Mouse (Mus musculus): ENCODE results near the gene Ttc28. TPM values are rescaled to one million over a fixed set of nuclear protein-coding genes. Genes with fewer than 3 reads are reported as not detected.

Gene Ttc28
- total RNA-seq, 2 experiments from 2014 or later: 17.9 to 18.4 TPM

DNA sequence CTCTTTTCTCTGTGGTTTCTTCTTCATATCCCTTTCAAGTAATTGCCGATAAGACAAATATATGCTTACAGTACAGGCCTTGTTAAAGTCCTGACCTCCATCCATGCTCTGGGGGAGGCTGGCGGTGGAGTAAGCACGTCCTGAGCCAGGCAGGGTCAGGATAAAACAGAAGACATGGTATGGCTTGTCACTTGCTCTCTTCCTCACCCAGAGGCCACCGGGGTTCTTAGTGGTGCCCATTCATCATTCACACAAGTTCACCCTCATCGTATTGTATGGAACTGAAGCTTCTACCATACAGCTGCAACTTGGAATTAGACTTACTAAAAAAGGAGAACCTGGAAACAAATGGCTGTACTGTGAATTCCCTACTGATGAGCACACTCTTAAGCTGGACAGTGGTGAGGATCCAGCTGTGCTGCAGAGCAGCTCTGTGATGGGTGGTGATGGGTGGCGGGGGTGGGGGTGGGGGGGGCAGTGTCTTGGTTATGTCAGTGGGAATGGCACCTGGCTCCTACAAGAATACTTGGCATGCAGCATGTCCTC, 104.6 kb downstream of the Ttc28 start:
- no peak for DNase-seq
- intact Hi-C loops (cut with DNase I; ENCODE audit: low total_unique reads): no loop called here

DNA sequence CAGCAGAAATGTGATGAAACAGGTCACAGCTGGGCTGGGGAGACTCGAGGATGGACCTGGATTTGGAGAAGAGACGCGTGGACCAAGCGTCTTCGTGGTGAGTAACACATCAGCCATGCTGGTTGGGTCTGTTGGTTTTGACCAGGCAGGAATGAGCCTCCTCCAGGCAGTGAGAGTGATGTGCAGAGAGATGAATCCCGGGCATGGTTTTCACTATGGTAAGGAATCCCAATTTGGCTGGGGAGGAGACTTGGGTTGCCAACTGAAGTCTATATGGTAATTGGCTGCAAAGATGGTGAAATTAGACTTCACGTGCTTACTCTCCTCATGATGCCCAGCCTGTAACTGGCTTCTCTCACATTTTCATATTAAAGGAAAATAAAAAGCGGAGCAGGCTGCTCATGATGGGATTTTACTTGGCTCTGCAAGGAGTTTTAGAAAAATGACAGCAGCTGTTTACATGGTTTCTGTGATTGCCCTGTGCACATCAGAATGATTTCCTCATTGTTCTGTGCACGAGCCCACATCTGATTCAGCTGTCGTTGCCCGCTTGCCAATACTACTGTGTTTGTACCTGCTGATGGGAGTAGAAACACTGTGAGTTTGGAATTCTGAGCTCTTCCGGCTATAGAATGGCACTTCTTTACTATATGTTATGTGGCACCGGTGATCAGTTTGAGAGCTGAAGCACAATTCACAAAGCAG, 117.4 kb downstream of the Ttc28 start:
- no peak for DNase-seq
- intact Hi-C loops (cut with DNase I; ENCODE audit: low total_unique reads): no loop called here

DNA sequence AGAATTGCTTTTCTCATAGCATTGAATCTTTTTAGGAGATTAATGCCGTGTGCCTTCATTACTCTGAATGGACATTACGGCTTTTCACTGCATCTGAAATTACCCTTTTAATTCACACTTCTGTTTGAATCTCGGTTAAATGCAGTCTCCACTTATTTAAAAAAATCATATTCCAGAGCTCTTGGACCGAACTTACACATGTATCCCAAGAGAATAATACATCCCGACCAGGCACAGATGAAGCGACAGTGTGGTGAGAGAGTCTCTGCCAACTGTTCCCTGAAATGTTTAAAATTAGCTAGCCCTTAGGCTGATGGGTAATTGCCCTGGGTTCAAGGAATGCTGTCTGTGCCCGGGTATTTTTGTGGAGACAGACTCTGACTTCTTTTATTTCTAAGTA, 118.1 kb downstream of the Ttc28 start:
- DNase-seq: no peak
- intact Hi-C loops (cut with DNase I; ENCODE audit: low total_unique reads): no loop called here

DNA sequence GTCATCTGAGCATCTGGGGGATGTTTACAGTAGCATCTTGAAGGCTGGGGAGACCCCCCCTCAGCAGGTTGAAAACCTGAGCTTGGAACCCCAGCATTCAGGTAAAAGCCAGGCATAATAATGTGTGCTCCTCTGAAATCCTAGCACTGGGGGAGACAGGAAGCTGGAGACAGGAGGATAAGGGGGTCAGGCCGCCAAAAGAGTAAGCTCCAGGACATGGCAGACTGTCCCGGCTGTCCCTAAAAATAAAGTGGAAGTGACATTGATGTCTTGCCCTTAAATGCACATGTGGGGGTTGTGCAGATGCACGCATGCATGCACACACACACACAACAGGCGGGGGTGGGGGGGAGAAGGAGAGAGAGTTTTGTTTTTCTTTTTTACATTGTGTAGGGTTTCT, 118.7 kb downstream of the Ttc28 start:
- intact Hi-C loops (cut with DNase I; ENCODE audit: low total_unique reads): no loop called here

DNA sequence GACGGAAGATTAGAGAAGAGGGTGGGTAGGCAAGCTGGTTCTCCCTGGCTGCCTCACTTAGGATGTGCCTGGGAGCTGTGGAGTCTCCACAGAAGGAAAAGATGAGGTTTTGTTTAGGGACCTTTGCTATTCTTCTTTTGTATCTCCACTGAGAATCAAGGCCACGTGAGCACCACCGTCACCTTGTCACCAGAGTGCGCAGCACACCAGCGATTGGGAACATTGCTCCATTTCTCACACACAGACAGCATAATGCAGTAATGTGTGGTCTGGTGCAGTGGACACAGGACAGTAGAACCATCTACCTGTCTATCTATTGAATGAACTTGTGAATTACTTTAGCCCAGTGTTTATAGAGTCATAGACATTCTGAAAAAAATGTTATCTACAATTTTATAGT, 121.3 kb downstream of the Ttc28 start:
- intact Hi-C loops (cut with DNase I; ENCODE audit: low total_unique reads): no loop called here
- no peak for DNase-seq

More for the DNA sequence above, 118.7 kb downstream of the Ttc28 start:
- DNase-seq: no peak

DNA sequence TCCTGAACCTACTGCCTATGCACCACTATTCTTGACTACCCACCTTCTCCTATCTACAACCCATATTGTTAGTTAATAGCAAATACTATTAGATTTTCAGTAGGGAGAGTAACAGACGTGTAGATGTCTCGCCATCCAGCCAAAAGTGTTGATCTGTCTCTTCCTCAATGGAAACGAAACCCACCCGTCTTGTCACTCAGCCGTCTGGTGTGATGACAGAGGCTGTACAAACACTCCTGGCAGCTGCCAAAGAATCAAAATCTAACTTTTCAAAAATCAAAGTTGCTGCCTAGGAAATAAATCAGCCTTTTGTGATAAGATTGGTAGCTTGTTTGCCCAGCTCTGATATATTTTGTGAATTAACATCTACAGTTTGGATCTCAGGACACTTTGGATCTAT, 123.6 kb downstream of the Ttc28 start:
- DNase-seq: no peak
- intact Hi-C loops (cut with DNase I; ENCODE audit: low total_unique reads): no loop called here

DNA sequence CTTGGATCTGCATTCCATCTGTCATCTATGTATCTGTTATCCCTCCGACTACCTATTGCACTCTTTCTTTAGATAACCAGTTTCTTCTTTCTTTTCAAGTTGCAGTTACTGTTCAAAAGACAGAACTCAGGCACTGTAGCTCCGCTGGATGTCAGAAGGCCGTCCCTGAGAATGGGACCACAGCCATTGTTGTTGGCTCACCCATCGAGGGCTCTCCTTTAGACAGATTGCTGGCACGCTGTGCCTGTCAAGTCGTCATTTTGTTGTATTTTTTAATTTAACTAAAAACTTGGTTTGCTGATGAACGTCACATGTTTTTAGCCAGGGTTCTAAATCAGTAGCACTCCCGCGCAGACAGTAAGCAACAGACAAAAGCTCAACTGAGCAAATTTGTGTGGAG, 124.1 kb downstream of the Ttc28 start:
- intact Hi-C loops (cut with DNase I; ENCODE audit: low total_unique reads): no loop called here
- no peak for DNase-seq

DNA sequence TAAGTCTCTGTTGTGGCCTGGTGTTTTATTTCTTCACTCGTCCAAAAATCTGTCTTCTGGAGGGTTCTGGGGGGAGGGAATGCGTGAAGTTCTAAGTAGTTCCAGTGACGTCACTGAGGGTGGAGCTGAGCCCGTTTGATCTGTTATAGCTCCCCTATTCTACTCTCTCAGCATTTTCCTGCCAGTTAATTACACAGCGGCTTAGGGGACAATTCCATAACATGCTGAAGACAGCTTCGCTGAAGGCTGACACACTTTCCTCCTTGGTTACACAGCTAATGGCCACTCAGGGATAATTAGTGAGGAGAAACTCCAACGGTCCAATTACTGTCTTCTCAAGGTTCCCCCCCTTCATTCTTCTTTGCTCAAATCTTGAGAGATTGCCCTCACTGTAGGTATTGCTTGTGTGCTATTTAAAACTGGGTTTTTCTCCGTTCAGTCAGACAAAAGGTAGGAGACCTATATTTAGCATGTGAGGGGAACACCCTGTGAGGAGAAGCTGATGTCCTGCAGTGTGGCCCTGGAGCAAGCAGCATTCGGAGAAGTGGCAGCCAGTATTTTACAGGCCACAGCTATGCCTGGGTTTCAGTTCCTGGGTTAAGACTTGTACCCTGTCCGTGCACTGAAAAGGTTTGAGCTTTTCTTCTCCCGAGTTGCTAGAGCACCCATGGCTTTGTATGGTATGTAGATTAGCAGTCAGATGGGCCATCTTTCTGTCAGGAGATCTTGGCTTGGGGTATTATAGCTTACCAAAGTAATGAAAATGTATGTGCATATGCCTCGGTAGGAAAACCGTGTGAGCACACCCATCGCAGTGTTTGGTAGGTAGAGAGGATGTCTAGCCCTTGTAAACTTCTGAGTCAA, 126.9 kb downstream of the Ttc28 start:
- intact Hi-C loops (cut with DNase I; ENCODE audit: low total_unique reads): no loop called here

DNA sequence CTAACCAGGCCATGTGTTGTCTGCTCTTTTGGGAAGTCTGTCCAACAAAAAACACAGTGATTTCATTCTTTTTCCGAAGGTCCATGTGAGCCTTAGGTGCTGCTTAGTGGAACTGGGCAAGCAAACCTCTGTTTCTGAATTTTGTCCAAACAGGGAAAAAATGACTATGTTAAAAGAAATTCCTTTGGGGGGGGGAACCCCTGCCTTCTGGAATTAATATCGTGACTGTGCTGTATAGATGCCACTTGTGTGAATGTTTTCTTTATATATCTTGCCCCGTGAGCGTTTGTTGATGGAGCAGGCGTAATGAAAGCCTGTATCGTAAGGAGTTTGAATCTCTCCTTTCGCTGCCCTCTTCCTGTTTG, 127.5 kb downstream of the Ttc28 start:
- intact Hi-C loops (cut with DNase I; ENCODE audit: low total_unique reads): no loop called here

More for the DNA sequence above, 126.9 kb downstream of the Ttc28 start:
- DNase-seq: no peak

DNA sequence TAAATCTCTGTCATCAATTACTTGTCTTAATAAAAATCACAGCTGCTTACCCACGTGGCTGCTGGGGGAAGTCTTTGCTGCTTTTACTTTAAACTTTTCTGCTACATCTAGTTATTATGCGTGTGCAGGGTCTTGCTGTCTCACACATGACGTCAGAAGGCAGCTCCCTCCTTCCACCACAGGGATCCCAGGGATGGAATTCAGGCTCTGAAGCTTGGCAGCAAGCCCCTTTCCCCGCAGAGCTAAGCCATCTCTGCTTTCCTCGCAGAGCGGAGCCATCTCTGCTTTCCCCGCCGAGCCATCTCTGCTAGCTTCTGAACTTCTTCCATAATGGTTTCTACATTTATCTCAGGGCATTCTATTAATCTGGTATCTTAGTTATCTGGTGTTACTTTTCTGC, 128.3 kb downstream of the Ttc28 start:
- no peak for DNase-seq
- intact Hi-C loops (cut with DNase I; ENCODE audit: low total_unique reads): no loop called here

More for the DNA sequence above, 127.5 kb downstream of the Ttc28 start:
- DNase-seq: no peak

DNA sequence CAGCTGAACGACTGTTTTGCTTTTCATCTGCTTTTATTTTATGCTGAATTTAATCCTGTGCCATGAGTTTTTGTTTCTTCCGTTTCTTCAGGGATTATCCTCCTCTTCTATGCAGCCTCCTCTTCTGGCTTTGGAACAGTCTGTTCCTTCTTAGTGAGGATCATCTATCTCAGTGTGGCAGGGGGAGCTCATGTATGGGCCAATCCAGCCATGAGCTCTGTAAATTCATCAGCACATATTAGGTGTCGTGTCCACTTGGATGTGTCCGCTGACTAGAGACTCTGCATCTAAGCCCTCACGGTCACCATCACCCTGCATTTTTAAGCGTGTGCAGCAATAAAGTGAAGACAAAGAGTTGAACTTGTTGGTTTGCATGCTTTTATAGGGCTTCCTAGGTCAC, 128.8 kb downstream of the Ttc28 start:
- intact Hi-C loops (cut with DNase I; ENCODE audit: low total_unique reads): no loop called here
- DNase-seq: no peak

DNA sequence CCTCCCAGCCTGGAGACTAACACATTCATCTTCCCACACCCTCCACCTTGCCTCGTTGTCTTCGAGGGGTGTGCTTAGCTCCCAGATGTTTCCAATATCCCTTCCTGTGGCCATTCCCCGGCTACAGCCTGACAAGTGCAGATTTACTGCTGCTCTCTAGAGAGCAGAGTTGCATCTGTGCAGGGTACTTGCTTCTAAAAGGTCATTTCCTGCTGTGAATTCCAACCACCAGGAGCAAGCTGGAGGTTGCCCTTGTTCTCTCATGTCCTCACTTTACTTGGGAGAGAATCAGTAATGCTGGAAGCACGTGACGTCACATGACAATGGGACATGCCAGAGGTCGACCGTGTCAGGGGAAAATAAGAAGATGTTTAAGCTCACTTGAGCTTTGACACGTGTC, 131.7 kb downstream of the Ttc28 start:
- intact Hi-C loops (cut with DNase I; ENCODE audit: low total_unique reads): no loop called here
- no peak for DNase-seq

DNA sequence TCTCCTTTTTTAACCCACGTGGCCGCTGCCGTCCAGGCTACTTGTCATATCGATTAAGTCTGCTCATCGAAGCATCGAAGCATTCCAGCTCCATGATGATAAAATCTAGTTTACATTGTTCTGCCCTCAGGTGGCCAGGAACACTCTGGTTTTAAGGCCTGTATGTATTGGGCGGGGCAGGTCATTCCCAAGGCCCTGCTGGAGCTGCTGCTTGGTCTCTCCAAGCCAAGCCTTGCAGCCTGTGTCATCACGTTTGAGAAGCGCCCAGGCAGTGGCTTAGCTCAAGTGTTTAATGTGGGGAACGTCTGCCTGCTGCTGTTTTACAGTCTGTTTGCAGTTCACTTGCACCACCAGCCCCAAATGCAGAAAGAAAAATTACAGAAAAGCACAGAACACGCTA, 132.5 kb downstream of the Ttc28 start:
- peak; percentile 37 for DNase-seq
- intact Hi-C loops (cut with DNase I; ENCODE audit: low total_unique reads): no loop called here

DNA sequence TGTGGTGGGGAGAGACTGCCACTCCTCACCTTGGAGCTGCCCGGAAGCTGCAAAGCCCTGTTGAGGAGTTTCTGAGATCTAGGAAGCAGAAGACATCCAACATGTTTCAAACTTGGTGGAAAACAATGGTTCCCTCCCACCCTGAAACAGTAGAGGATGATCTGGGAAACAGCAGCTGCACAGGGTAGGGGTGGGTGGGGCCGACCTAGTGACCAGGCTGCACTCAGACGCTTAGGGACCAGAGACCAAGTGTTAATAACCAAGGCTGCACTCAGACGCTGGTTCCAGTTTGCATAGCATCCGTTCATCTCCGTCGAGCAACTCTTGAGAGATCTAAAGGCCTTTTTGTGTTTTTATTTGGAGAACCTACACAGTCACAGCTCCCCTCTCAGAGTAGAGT, 133.0 kb downstream of the Ttc28 start:
- intact Hi-C loops (cut with DNase I; ENCODE audit: low total_unique reads): no loop called here
- DNase-seq: no peak

DNA sequence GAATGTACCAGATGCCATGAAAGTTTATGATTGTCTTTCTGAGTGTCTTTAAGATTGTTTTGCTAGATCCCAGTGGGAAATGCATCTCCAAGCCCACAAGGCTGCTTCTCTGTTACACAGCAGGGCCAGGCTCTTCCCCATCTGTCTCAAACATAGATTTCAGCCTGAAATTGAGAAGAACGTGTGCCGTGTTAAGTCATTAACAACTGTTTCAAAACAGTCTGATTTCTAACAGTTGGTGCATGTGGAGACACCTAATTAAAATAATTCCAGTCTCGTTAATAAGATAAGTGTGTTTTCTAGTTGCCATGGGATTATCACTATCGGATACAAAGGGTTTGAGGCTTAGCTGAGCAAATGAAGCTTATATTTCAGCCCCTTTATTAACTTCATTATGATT, 135.4 kb downstream of the Ttc28 start:
- intact Hi-C loops (cut with DNase I; ENCODE audit: low total_unique reads): no loop called here
- no peak for DNase-seq

DNA sequence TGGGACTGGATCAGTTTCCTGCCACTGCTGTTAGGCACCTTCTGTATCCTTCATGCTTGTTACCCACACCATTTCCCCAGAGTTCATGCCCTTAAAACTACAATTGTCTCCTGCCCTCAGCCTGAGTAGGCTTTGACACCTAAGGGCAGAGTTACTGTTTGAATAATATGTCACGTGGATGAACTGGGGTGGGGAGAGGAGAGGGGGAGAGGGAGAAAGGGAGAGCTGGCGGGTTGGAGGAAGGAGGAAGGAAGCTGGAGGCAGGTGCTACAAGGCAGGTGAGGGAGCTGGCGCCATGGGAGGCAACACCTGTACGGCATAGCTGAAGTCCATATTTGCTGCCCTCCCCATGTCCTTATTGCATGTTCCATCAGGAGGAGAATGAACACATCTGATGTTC, 137.7 kb downstream of the Ttc28 start:
- no peak for DNase-seq
- intact Hi-C loops (cut with DNase I; ENCODE audit: low total_unique reads): no loop called here

DNA sequence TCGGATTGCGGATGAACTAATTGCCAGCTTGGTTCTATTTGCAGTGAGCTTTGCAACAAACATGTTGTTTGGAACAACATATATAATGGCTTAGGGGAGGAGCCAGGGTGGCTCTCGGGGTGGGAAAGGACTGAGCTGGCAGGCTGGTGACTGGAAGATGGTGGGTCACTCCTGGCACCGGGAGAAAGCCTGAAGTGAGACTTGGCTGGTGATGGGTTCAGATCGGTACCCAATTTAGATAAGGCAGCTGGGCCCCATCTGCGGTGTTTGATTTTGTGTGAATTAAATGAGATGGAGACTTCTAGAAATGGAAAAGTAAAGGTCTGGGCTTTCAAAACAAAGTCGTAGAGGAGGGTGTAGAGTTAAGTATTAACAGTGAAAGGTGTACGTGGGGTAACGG, 142.7 kb downstream of the Ttc28 start:
- no peak for DNase-seq
- intact Hi-C loops (cut with DNase I; ENCODE audit: low total_unique reads): no loop called here

DNA sequence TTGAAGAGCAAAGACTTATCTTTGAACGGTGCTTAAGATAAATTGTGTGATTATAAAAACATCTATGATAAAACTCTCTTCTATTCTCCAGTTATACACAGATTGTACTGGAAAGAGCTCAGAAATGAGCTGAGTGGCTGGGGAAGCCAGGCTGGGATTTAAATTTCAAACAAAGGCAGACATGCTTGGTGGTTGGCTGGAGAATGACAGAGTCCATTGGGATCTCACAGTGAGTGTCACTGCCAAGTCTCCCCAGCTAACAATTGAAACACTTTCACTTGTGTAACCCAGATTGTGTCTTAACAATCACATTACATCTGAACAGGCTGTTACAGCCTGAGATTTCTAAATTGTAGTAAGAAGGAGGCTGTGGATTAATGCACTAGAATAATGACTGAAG, 143.3 kb downstream of the Ttc28 start:
- intact Hi-C loops (cut with DNase I; ENCODE audit: low total_unique reads): no loop called here
- DNase-seq: no peak

DNA sequence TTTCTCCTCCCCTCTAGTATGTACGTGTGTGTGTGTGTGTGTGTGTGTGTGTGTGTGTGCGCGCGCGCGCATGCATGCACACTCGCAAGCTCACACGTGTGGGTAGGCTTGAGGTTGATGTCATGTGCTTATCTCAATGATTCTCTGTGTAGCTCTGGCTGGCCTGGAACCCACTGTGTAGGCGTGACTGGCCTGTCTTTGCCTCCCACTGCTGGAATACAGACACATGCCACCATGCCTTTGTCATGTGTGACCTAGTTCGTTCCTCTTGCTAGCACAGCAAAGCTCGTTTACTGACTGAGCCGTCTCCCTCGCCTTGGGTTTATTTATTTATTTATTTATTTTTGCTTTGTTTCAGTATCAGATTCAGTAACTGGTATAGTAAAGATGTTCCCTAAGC, 145.0 kb downstream of the Ttc28 start:
- no peak for DNase-seq
- intact Hi-C loops (cut with DNase I; ENCODE audit: low total_unique reads): no loop called here

DNA sequence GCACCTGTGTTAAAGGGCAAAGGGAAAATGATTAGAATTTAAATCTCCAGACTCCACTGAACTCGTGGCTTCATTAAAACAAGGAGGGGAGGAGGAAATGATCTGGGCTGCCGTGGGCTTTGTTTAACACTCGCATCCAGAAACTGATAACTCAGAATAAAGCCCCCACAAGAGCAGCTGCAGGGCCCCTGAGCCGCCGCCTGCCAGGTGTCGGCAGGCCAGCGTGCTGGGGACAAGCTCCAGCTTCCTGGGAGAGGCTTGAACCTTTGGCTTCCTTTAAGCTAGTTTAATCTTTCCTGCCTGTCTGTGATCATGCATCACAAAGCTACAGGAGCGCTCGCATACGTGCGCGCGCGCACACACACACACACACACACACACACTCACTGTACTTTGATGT, 145.9 kb downstream of the Ttc28 start:
- intact Hi-C loops (cut with DNase I; ENCODE audit: low total_unique reads): no loop called here
- no peak for DNase-seq

DNA sequence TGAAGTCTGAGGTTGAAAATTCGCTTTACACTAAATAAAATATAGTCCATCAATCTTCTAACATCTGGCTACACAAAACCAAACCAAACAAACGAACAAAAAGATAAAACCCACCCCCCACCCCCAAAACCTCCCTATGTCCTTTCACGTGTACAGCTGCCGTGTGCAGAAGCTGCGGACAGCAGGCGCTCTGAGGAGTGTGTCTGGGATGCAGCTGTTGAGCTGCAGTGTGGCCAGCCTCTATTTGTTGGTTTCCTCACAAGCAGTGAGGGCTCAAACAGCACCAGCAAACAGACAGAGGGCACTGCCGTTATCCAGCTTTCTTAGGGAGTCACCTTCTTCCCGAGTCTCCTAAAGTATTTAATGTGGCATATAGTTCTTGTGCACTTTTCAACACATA, 146.6 kb downstream of the Ttc28 start:
- no peak for DNase-seq
- intact Hi-C loops (cut with DNase I; ENCODE audit: low total_unique reads): no loop called here
